Mouse (Mus musculus): ENCODE results near the gene Prm3.

Gene Prm3

GRCm38 (mm10) chr16:10769661-10770060 lies 21.1 kb downstream of the Prm3 start:
- no peak for DNase-seq

- no peak for DNase-seq
Observed at GRCm38 (mm10) chr16:10768821-10769220, 21.9 kb downstream of the Prm3 start.

GRCm38 (mm10) chr16:10767158-10767557 lies 23.6 kb downstream of the Prm3 start:
- peak; percentile 82 for DNase-seq

GRCm38 (mm10) chr16:10764323-10764722 lies 26.4 kb downstream of the Prm3 start:
- DNase-seq, result no peak

- no peak for DNase-seq
Observed at GRCm38 (mm10) chr16:10763540-10764264, 27.0 kb downstream of the Prm3 start.

- no peak for DNase-seq
Observed at GRCm38 (mm10) chr16:10762569-10763180, 28.0 kb downstream of the Prm3 start.

- DNase-seq, result no peak
Observed at GRCm38 (mm10) chr16:10761182-10761581, 29.5 kb downstream of the Prm3 start.

GRCm38 (mm10) chr16:10756168-10756567 lies 34.5 kb downstream of the Prm3 start:
- DNase-seq, result no peak

GRCm38 (mm10) chr16:10754521-10755296 lies 36.0 kb downstream of the Prm3 start:
- no peak for DNase-seq

GRCm38 (mm10) chr16:10749824-10750223 lies 40.9 kb downstream of the Prm3 start:
- DNase-seq, result no peak

- DNase-seq, result no peak
Observed at GRCm38 (mm10) chr16:10749226-10749625, 41.5 kb downstream of the Prm3 start.

- DNase-seq, result no peak
Observed at GRCm38 (mm10) chr16:10741082-10741481, 49.6 kb downstream of the Prm3 start.
